Mouse (Mus musculus): Measurements from ENCODE around the gene Tmem263. TPM values are rescaled to one million over a fixed set of nuclear protein-coding genes. Genes with fewer than 3 reads are reported as not detected.

Tmem263 gene
- polyA plus RNA-seq (2017; shearing (Covaris generic)), result 10.6 TPM

DNA sequence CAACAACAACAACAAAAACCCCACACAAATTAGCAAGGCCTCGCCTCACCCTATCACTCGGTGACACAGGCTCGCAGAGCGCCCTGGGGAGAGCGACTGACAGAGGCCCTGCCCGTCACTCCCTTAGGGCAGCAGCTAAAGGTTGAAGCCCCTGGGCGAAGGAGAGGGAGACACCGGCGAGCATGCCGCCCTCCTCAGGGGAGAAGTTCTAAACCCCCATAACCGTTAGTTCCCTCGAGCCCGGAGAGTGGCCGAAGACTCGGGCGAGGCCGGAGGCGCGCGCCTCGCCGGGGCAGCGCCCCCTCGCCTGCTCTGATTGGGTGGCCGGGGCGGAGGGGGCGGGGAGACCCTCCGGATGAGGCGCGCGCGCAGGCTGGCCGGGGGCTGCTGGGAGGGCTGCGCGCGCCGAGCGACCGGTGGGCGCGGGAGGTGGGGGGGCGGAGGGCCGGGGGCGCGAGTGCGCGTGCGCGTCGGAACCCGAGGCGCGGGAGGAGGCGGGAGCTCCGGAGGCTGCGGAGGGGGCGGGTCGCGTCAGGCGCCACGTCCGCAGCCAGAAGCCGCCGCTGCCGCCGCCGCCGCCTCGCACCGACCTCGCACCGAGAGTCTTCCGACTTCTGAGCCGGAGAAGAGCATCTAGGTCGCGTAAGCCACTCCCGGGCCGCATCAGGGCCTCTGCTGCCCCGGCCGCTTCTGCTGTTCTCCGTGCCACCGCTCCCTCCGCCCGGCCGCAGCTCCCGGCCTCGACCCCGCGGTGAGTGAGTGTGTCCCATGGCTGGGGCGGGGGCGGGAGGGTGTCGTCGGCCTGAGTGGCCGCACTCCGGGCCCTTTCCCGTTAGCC lies at the start of gene Tmem263, which contains the start of gene Fhl4:
Gene Tmem263, plus strand, starts transcription at position 381 of the 838 bp plus-strand sequence.
Gene Fhl4, minus strand, starts transcription at position 249 of the 838 bp plus-strand sequence.

DNA sequence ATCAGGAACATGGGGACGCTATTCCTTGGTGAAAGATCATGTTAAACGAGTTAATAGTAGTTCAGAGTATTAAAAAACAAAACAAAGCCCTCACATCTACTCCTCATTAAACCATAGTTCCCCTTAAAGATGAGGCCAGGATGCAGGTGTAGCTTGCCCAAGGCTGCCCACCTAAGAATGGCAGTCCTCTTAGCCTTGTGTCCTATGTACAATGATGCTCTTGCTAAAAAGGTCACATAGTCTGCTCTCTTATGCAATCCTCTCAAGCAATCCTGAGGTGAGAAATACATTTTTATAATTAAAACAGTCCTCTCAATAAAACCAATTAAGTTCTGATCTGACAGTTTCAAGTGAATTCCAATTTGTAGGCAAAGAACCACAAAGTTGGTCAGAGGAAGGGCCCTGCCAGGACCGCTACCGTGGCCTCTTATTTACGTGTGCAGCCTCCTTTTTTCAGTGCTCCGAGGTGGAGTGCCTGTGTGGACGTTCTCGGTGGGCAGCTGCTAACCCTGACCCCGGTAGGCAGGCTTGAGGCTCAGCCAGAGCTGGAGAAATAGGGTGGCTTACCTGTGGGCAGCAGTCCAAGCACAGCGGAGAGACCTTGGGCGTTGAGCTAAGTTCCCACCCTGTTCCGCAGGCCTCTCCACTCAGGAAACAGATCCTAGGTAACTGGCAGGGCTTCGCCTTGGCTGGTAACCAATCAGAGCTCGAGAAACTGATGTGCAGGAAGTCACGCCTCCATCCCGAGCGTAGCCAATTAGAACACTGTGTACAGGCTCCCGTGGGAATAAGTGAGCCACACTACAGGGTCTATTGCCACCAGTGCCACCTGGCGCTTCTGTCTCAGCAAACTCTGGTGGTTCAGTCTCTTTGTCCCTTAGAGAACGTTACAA lies 25.2 kb downstream of the Tmem263 start, which contains the start of gene Mterf2:
Gene Mterf2, minus strand, starts transcription at position 633 of the 893 bp plus-strand sequence.

Other genes starting within 250 kb of the Tmem263 start
- gene Ric8b, start 185.0 kb upstream of the Tmem263 start, polyA plus RNA-seq (2017; shearing (Covaris generic)), result 14.5 TPM
- 0.27 TPM for gene Fhl4, start 132 bp upstream of the Tmem263 start, polyA plus RNA-seq (2017; shearing (Covaris generic))
- gene Mterf2, start 25.4 kb downstream of the Tmem263 start, polyA plus RNA-seq (2017; shearing (Covaris generic)), result 5.6 TPM
- 72.6 TPM for gene Cry1, start 82.4 kb downstream of the Tmem263 start, polyA plus RNA-seq (2017; shearing (Covaris generic))